Mouse (Mus musculus) thymus, postnatal 10 days (tissue): ENCODE data around the gene Clec1a.

Experiments used
- DNase-seq, 2 experiments: peaks; one replicate each; pipeline ENCODE4 v3.0.0; 2021; ENCODE audit warnings: low spot score in 2 of 2

Gene Clec1a

DNA sequence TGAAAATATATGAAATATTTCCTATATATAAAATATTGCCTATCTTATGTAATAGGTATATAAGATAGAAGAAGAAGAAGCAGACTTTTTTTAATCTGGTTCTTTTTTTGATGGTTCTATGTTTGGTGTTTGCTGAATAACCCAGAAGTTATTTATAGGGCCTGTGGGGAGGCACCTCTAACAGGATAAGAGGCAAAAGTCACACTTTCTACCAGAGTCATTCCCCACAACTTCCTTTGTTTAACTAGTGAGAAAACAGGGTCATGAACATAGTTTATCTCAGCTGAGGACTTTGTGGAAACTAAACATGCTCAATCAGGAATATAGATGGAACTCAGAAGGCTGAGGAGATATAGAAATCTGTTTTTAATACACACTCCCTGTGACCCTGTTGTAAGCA is 45.8 kb downstream of the Clec1a start:
- DNase-seq: no peak

DNA sequence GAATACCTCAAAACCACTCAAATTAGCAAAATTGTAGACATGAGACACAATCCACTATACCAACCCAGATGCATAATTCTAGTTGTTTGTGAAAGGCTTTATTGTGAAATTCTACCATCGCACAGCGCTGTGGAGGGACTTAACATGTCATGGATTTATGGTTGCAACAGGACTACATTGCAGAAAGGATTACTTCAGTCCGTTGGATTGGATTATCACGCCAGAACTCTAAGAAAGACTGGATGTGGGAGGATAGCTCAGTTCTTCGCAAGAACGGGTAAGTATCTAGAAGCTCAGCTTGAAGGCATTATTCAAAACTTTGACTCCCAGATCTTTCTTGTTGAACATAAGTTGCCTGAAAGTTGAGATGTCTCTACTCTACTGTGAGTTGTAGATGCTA is 48.4 kb downstream of the Clec1a start:
- DNase-seq: no peak

DNA sequence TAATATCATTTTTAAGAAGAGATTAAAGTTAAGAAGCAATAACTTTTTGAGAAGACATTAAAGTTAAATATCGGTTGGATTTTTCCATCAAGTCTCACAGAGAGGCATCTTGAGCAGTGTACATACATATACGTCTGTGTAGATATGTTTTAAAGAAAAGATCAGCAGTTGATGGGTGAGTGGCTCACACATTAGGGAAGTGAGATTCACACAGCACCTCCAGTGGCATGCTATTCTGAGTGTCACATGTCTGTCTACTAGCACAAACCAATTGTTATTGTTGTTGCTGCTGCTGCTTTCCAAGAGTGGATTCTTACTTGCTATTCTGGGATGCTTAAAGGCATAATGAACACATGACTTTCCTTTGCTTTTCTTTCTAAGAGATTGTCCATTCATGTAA is 49.4 kb downstream of the Clec1a start:
- DNase-seq: no peak

DNA sequence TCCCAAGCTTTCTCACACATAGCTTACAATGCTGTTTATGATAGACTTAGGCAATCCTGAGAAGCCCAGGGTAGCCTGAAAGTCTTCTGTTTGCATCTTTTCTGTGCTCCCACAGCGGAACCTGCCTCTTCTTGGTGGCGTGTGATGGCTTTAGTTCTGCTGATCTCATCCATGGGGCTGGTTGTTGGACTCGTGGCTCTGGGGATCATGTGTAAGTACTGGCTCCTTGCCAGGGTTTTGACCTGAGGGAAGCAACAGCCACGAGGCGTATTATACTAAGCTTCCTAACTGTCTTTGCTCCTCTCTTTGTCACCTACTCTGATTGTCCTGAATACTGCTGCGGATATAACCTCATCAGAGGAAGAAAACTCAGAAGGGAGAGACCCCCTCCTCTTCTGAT is 51.9 kb downstream of the Clec1a start:
- DNase-seq: no peak

DNA sequence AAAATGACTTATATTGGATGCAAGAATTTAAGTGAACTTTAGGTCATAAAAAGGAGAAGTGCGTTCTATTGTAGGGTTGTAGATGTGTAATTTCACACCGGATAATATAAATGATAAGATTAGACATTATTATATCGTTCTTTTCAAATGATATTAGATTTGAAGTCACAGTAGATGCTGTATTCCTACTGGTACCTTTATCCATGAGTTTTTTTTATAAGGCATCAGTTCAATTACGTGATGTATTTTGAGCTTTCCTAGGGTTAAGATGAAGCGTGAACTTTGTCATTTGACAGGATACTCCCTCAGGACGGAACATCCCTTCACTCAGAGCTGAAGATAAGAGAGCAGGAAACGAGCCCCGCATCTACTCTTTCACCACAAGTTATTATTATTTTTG is 54.8 kb downstream of the Clec1a start, which contains the start of gene Clec1b:
Gene Clec1b (plus strand): TSS at position 301 of the 400 bp plus-strand sequence.
- DNase-seq: no peak

DNA sequence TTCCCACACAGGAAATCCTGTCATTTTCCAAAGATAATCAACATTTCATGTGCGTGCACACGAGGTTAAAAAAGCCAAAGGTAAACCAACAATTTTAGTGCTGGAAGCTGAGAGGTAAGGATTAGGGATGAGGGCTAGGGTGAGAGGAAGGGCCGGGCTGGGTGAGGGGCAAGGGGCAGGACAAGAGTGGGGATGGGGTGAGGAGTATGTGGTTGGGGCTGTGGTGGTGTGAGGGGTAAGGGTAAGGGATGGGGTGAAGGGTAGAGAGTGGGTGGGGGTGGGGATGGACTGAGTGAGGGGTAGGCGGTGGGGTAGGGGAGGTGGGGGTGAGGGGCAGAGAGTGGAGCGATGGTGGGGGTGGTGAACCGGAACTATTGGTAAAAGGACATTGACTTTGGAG is 58.1 kb downstream of the Clec1a start:
- no peak for DNase-seq

DNA sequence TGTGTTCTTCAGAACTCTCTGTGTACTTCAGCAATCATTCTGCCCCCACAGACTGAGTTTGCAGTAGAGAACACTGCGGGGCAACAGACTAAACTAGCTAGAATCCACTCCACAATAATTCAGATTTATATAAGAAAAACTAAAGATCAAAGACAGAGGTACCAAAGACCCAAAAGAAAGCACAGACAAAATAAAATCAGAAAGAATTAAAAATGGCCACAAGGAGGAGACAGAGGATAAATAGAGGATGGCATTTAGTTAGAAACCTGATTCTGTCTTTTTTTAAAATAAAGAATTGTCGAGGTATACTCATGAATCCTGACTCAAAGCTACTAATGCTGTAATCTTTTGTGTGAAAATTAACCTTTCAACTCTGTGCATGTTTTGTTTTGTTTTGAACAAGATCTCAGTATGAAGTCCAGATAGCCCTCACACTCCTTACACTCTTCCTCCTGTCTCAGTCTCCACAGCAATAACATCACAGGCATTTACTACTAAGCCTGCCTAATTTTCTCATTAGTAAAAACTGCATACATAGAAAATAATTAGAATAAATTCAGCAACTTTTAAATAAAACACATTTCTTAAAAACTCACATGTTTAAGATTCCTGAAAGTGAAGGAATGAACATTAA is 58.6 kb downstream of the Clec1a start:
- DNase-seq: no peak

DNA sequence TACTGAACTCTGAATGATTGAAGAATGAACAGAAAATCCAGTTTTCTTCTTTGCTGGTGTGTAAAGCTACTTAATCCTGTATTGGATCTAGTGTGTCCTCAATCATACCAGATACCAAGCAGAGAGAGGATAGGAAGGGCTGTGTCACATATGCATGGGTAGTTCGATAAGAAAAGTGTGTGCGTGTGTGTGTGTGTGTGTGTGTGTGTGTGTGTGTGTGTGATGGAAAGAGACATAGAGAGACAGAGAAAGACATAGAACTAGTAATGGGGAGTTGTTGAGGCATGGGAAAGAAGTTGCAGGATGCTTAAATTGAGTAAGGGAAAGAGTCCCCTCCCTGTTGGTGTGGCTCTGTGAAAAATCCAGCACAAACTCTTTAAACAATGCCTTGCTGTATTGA is 66.0 kb downstream of the Clec1a start, which contains the start of gene Clec12b:
Gene Clec12b (minus strand): TSS at position 101 of the 400 bp plus-strand sequence.
- no peak for DNase-seq

DNA sequence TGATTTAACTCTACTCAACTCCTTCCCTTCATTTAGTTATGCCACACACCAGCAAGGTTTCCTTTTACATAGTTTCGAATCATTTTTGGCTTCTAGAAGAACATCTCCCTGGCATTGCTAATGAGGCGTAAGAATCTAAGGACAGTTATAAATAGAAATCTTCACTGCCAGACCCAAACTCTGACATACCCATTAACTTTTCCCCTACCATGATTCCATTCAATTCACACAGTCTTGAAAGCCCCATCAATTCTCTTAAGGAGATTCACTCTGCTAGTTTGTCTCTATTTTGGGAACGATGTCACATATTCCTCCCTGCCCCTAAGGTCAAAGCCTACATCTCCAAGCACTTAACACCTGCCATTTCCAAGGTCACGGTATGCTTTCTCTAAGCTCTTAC is 66.8 kb downstream of the Clec1a start:
- DNase-seq: no peak

DNA sequence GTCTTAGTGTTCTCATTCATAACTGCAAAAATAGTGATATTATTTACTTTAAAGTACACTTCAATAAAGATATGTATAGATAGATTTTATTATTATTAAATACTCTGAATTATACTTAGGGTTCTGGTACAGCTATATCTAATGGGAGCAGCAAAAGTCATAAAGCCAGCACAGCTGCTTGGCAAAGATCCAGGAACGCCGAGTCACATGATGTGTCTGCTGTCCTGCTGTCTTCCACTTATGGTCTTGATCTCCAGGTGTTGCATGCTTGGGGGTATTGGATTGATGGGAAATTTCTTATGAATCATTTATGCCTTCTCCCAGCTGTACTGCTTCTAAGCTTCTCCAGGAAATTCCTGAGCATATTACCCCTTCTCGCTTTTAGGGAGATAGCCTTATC is 68.3 kb downstream of the Clec1a start:
- no peak for DNase-seq

DNA sequence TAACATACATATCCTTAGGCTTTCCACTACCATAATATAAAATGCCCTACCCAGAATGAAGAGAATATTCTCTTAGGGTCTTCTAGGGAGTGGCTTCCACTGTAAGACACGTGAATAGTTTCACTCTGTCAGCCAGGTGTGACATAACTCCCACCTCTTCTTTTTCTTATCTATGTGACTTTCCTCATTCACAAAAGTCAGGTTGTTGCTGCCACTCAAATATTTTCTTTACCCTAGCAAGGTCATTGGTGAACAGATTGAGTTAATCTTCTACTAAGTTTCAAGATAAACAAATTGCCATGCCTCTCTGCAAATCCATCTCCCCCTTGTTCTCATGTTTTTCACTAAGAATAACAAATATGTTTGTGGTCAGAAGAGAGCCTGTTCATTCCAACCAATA is 70.1 kb downstream of the Clec1a start:
- no peak for DNase-seq

DNA sequence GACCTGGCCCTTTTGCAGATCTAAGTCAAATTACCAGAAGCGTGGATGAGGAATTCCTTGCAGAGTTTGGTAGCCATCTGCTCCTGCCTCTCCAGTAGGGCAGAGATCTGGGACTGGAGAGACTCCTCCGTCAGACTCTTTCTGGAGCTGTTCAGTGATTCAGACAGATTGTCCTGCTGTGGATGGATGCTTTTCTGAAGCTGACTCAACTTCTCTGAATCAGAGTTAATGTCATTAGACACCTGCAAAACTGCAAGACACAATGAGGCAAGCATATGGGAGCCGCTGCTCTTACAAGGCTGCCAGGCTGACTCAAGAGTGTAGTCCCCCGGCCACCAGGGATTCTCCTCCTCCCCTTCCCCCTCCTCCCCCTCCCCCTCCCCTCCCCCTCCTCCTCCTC is 71.3 kb downstream of the Clec1a start:
- DNase-seq: no peak

DNA sequence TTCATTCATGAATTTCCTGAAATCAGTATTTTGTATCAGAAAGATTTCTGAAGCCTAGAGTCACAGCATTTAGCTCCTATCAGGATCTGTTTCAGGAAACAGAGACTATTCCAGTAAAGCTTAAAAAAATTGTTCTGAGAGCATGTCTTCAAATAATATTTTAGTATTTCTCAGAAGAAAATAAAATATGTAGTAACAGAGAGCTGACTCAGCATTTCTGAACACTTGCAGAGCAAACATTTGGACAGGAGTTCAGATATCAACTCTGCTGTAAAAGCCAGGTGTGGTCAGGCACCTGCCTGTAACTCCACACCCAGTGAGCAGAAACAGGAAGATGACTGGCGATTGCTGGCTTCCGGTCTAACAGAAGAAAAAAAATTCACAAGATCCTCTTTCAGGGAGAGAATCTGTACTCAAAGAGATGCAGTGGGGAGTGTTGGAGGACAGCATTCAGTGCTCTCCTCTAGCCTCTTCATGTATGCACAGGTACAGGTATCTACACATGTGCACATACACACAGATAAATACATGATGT is 76.8 kb downstream of the Clec1a start:
- DNase-seq: no peak
